Mouse (Mus musculus): ENCODE measurements at regions not wholly inside any gene's neighbourhood (a gene's known extent, or its start where the extent isn't known, plus 50 kb on each side); places are given as distances from the start of the nearest gene placed in this dataset.
A peak's percentile ranks its signal among the peaks of the same experiment; 100 is the strongest.

GRCm38 (mm10) chr3:156028602-156029188 lies 532.9 kb upstream of the Negr1 start:
- WGBS = 26% methylated on average over 5 of the region's 5 CpGs

GRCm38 (mm10) chr3:156070257-156070656 lies 491.3 kb upstream of the Negr1 start:
- H3K4me3 ChIP-seq = no peak overlapping the region
- H3K27me3 ChIP-seq = no peaks in the 10 kb centered on the region
- WGBS = 88% methylated on average over 4 of the region's 4 CpGs
- no peak for ATAC-seq
- H3K36me3 ChIP-seq (ENCODE audit: poor library complexity, severe bottlenecking) = no peaks in the 10 kb centered on the region
- H3K4me1 ChIP-seq = no peaks in the 10 kb centered on the region
- H3K27ac ChIP-seq = no peak overlapping the region
- no peaks in the 10 kb centered on the region for H3K9me3 ChIP-seq (replicated peaks)
- no peak overlapping the region for H3K9ac ChIP-seq
- no peak overlapping the region for H3K4me2 ChIP-seq

More at GRCm38 (mm10) chr3:156028602-156029188, 532.9 kb upstream of the Negr1 start:
- Histone ChIP-seq H3K36me3 (ENCODE audit: poor library complexity, severe bottlenecking) (no peaks in the 10 kb centered on the region), H3K27ac (no peak overlapping the region), H3K4me2 (no peak overlapping the region), H3K4me1 (peaks cover 7% of the 10 kb centered on the region), H3K27me3 (no peaks in the 10 kb centered on the region), H3K9ac (no peak overlapping the region), H3K4me3 (no peak overlapping the region), H3K9me3 (replicated peaks) (no peaks in the 10 kb centered on the region)
- ATAC-seq = peak; percentile 81

- no peaks in the 10 kb centered on the region for H3K4me1 ChIP-seq
Observed at GRCm38 (mm10) chr3:156082268-156082667, 479.3 kb upstream of the Negr1 start.

GRCm38 (mm10) chr3:156093689-156094088 lies 467.9 kb upstream of the Negr1 start:
- Histone ChIP-seq H3K9ac (no peak overlapping the region), H3K9me3 (replicated peaks) (no peaks in the 10 kb centered on the region), H3K27ac (no peak overlapping the region), H3K36me3 (ENCODE audit: poor library complexity, severe bottlenecking) (no peaks in the 10 kb centered on the region), H3K4me2 (no peak overlapping the region), H3K27me3 (no peaks in the 10 kb centered on the region), H3K4me1 (no peaks in the 10 kb centered on the region), H3K4me3 (no peak overlapping the region)
- ATAC-seq = no peak

More at GRCm38 (mm10) chr3:156082268-156082667, 479.3 kb upstream of the Negr1 start:
- H3K4me2 ChIP-seq = no peak overlapping the region
- no peak overlapping the region for H3K4me3 ChIP-seq
- H3K36me3 ChIP-seq (ENCODE audit: poor library complexity, severe bottlenecking) = no peaks in the 10 kb centered on the region
- H3K27me3 ChIP-seq = no peaks in the 10 kb centered on the region
- no peaks in the 10 kb centered on the region for H3K9me3 ChIP-seq (replicated peaks)
- ATAC-seq = no peak
- H3K27ac ChIP-seq = no peak overlapping the region
- no peak overlapping the region for H3K9ac ChIP-seq

- no peaks in the 10 kb centered on the region for H3K27me3 ChIP-seq
- no peak overlapping the region for H3K9ac ChIP-seq
- H3K4me3 ChIP-seq = no peak overlapping the region
- no peaks in the 10 kb centered on the region for H3K4me1 ChIP-seq
- H3K36me3 ChIP-seq (ENCODE audit: poor library complexity, severe bottlenecking) = no peaks in the 10 kb centered on the region
- H3K9me3 ChIP-seq (replicated peaks) = no peaks in the 10 kb centered on the region
- H3K4me2 ChIP-seq = no peak overlapping the region
- 79% methylated on average over 3 of the region's 3 CpGs for WGBS
- no peak overlapping the region for H3K27ac ChIP-seq
- no peak for ATAC-seq
Observed at GRCm38 (mm10) chr3:156094990-156095389, 466.6 kb upstream of the Negr1 start.

GRCm38 (mm10) chr3:156105788-156106187 lies 455.8 kb upstream of the Negr1 start:
- no peak overlapping the region for H3K4me3 ChIP-seq
- no peaks in the 10 kb centered on the region for H3K27me3 ChIP-seq
- no peaks in the 10 kb centered on the region for H3K36me3 ChIP-seq (ENCODE audit: poor library complexity, severe bottlenecking)
- WGBS = 95% methylated on average over 1 of the region's 1 CpGs
- H3K9me3 ChIP-seq (replicated peaks) = no peaks in the 10 kb centered on the region
- no peak overlapping the region for H3K9ac ChIP-seq
- ATAC-seq = no peak
- H3K27ac ChIP-seq = no peak overlapping the region
- H3K4me1 ChIP-seq = no peaks in the 10 kb centered on the region
- H3K4me2 ChIP-seq = no peak overlapping the region

GRCm38 (mm10) chr3:156120341-156120740 lies 441.3 kb upstream of the Negr1 start:
- no peak overlapping the region for H3K4me2 ChIP-seq
- H3K27me3 ChIP-seq = no peaks in the 10 kb centered on the region
- no peak for ATAC-seq
- WGBS = 18% methylated on average over 3 of the region's 3 CpGs
- no peaks in the 10 kb centered on the region for H3K36me3 ChIP-seq (ENCODE audit: poor library complexity, severe bottlenecking)
- H3K4me3 ChIP-seq = no peak overlapping the region
- H3K4me1 ChIP-seq = no peaks in the 10 kb centered on the region
- no peaks in the 10 kb centered on the region for H3K9me3 ChIP-seq (replicated peaks)
- no peak overlapping the region for H3K27ac ChIP-seq
- no peak overlapping the region for H3K9ac ChIP-seq

GRCm38 (mm10) chr3:156131598-156131997 lies 430.0 kb upstream of the Negr1 start:
- H3K9me3 ChIP-seq (replicated peaks) = no peaks in the 10 kb centered on the region
- 76% methylated on average over 1 of the region's 1 CpGs for WGBS

GRCm38 (mm10) chr3:156141355-156141754 lies 420.2 kb upstream of the Negr1 start:
- H3K9me3 ChIP-seq (replicated peaks) = no peaks in the 10 kb centered on the region
- no peak for ATAC-seq
- no peak overlapping the region for H3K9ac ChIP-seq
- no peak overlapping the region for H3K4me2 ChIP-seq
- no peaks in the 10 kb centered on the region for H3K4me1 ChIP-seq
- no peak overlapping the region for H3K27ac ChIP-seq
- 71% methylated on average over 5 of the region's 5 CpGs for WGBS
- no peak overlapping the region for H3K4me3 ChIP-seq
- H3K27me3 ChIP-seq = no peaks in the 10 kb centered on the region
- H3K36me3 ChIP-seq (ENCODE audit: poor library complexity, severe bottlenecking) = no peaks in the 10 kb centered on the region

More at GRCm38 (mm10) chr3:156131598-156131997, 430.0 kb upstream of the Negr1 start:
- Histone ChIP-seq H3K4me2 (no peak overlapping the region), H3K4me3 (no peak overlapping the region), H3K4me1 (no peaks in the 10 kb centered on the region), H3K27ac (no peak overlapping the region), H3K27me3 (no peaks in the 10 kb centered on the region), H3K9ac (no peak overlapping the region), H3K36me3 (ENCODE audit: poor library complexity, severe bottlenecking) (no peaks in the 10 kb centered on the region)
- ATAC-seq = no peak

GRCm38 (mm10) chr3:156149322-156149721 lies 412.3 kb upstream of the Negr1 start:
- Histone ChIP-seq H3K9ac (no peak overlapping the region), H3K27ac (no peak overlapping the region), H3K4me3 (no peak overlapping the region), H3K4me1 (no peaks in the 10 kb centered on the region), H3K36me3 (ENCODE audit: poor library complexity, severe bottlenecking) (no peaks in the 10 kb centered on the region), H3K9me3 (replicated peaks) (no peaks in the 10 kb centered on the region), H3K27me3 (no peaks in the 10 kb centered on the region), H3K4me2 (no peak overlapping the region)
- WGBS = 69% methylated on average over 3 of the region's 3 CpGs
- peak; percentile 93 for ATAC-seq

GRCm38 (mm10) chr3:156170076-156170475 lies 391.5 kb upstream of the Negr1 start:
- H3K4me1 ChIP-seq = no peaks in the 10 kb centered on the region
- no peak overlapping the region for H3K27ac ChIP-seq
- H3K4me3 ChIP-seq = no peak overlapping the region
- no peaks in the 10 kb centered on the region for H3K27me3 ChIP-seq
- H3K4me2 ChIP-seq = no peak overlapping the region
- H3K9me3 ChIP-seq (replicated peaks) = no peaks in the 10 kb centered on the region
- no peak for ATAC-seq
- no peaks in the 10 kb centered on the region for H3K36me3 ChIP-seq (ENCODE audit: poor library complexity, severe bottlenecking)
- H3K9ac ChIP-seq = no peak overlapping the region

- ATAC-seq = no peak
- Histone ChIP-seq H3K4me3 (no peak overlapping the region), H3K9ac (no peak overlapping the region), H3K36me3 (ENCODE audit: poor library complexity, severe bottlenecking) (no peaks in the 10 kb centered on the region), H3K27me3 (no peaks in the 10 kb centered on the region), H3K9me3 (replicated peaks) (no peaks in the 10 kb centered on the region), H3K4me2 (no peak overlapping the region), H3K27ac (no peak overlapping the region), H3K4me1 (no peaks in the 10 kb centered on the region)
Observed at GRCm38 (mm10) chr3:156198688-156199087, 362.9 kb upstream of the Negr1 start.

- no peaks in the 10 kb centered on the region for H3K27me3 ChIP-seq
- H3K4me1 ChIP-seq = no peaks in the 10 kb centered on the region
- no peak for ATAC-seq
- H3K27ac ChIP-seq = no peak overlapping the region
- no peak overlapping the region for H3K9ac ChIP-seq
- H3K4me2 ChIP-seq = no peak overlapping the region
- no peaks in the 10 kb centered on the region for H3K9me3 ChIP-seq (replicated peaks)
- H3K4me3 ChIP-seq = no peak overlapping the region
- no peaks in the 10 kb centered on the region for H3K36me3 ChIP-seq (ENCODE audit: poor library complexity, severe bottlenecking)
Observed at GRCm38 (mm10) chr3:156199749-156200467, 361.7 kb upstream of the Negr1 start.

All from forebrain, embryonic 13.5 days (tissue).